Mouse (Mus musculus) heart, embryonic 15.5 days (tissue): Measurements from ENCODE around the gene Btbd19. TPM values are rescaled to one million over a fixed set of nuclear protein-coding genes. Genes with fewer than 3 reads are reported as not detected.

Experiments used
- ATAC-seq: fragments of 200-750 bp; cut with Nextera tagmentation; replicated peaks from 2 replicates; pipeline ENCODE4 v1.8.0; 2017; ENCODE audit warnings: low read depth, moderate TSS enrichment; ENCODE audit not compliant: insufficient number of reproducible peaks, insufficient read depth, low FRiP score
- H3K27ac ChIP-seq: fragments of 300-500 bp; sonication (generic); 2 replicates; pipeline ENCODE4 v1.5.1; 2015; ENCODE audit warnings: mild to moderate bottlenecking, inconsistent platforms
- H3K27me3 ChIP-seq: fragments of 300-500 bp; sonication (generic); 2 replicates; pipeline ENCODE4 v1.6.1; 2015; ENCODE audit warnings: inconsistent platforms
- H3K36me3 ChIP-seq: fragments of 300-500 bp; sonication (generic); 2 replicates; pipeline ENCODE4 v1.6.1; 2015; ENCODE audit warnings: mild to moderate bottlenecking, inconsistent platforms
- H3K4me1 ChIP-seq: fragments of 300-500 bp; sonication (generic); replicated peaks from 2 replicates; pipeline ENCODE4 v1.6.1; 2015; ENCODE audit warnings: inconsistent platforms
- H3K4me2 ChIP-seq: fragments of 300-500 bp; sonication (generic); 2 replicates; pipeline ENCODE4 v1.6.1; 2015; ENCODE audit warnings: inconsistent platforms, mild to moderate bottlenecking, moderate library complexity
- H3K4me3 ChIP-seq: fragments of 300-500 bp; sonication (generic); 2 replicates; pipeline ENCODE4 v1.5.1; 2015; ENCODE audit warnings: mild to moderate bottlenecking, inconsistent platforms
- H3K9ac ChIP-seq: fragments of 300-500 bp; sonication (generic); 2 replicates; pipeline ENCODE4 v1.6.1; 2015; ENCODE audit warnings: mild to moderate bottlenecking, inconsistent platforms
- H3K9me3 ChIP-seq: fragments of 300-500 bp; sonication (generic); replicated peaks from 2 replicates; pipeline ENCODE4 v1.6.1; 2016; ENCODE audit warnings: inconsistent platforms
- WGBS: fragments of 180-500 bp; shearing (Covaris S2); methylation state at CpG from one replicate; pipeline ENCODE4 v1.1.7; 2015; ENCODE audit warnings: mixed read lengths; 5-methylcytosine and 5-hydroxymethylcytosine counted together
- polyA plus RNA-seq: library from polyadenylated mRNA; unstranded; fragments of >200 nt; fragmentation: Nextera tagmentation; extraction: Ambion mirVana; gene quantifications from 2 replicates; pipeline ENCODE4 v1.2.1, GENCODE M21; 2015

Btbd19 gene
- polyA plus RNA-seq, 1 experiment from 2014 or later: 2.3 TPM

DNA sequence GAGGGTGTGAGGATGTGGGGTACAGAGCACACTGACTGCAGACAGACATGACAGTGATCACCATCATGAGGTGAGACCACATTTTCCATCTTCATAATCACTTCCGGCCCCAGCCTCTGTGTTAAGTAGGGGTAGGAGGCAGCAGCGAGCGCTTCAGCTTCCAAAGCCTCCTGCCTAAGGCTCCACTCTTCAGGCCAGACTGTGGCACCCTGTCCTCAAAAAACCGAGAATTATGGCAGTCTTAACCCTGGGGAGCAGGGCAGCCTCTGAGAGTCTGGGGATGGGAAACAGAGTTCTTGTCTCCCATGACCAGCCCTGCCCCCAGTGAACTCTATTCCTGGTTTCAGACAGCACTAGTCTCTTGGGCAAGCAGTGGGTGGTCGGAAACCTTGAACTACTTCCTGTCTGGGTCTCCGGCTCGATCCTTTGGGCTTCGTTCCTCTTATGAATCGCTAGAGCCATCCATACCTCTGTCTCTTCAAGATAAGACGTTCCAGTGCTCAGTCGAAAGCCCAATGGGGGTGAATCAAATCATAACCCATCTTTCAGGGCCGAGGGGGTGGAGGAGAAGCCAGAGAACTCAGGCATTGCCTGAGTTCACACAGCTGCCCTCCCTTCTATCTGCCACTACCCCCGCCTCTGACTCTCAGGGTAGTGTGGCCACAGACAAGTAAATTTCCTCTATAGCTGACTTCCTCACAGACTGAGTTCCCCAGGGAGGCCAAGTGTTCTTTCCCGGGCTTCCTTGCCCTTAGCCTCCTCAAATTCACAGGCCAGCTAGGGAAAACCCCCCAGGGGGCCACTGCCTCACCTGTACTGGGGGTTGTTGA, 792 bp downstream of the Btbd19 start:
- no peak overlapping the region for H3K9ac ChIP-seq
- no peak overlapping the region for H3K4me3 ChIP-seq
- peak overlapping the region; percentile 91 for H3K27ac ChIP-seq
- no peaks in the 10 kb centered on the region; the same call in 1 of the 2 replicates for H3K36me3 ChIP-seq
- no peaks in the 10 kb centered on the region for H3K9me3 ChIP-seq
- peak overlapping the region; percentile 30 for H3K4me2 ChIP-seq
- WGBS: 48% methylated on average over 14 of the region's 14 CpGs
- H3K4me1 ChIP-seq: peaks cover 30% of the 10 kb centered on the region
- no peak for ATAC-seq
- no peaks in the 10 kb centered on the region for H3K27me3 ChIP-seq

DNA sequence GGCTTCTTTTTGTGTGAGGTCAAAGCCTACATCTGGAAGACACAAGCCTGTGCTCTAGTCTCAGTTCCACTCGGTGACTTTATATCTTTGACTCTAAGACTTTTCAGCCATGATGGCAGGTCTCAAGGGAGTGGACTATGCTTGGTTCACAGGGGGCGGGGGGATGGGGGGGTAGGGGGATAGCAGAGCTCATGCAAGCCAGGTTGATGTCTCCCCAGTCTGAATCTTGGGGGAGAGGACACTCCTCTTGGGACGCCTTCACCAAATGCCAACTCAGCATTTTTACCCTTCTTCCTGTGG, 1.4 kb downstream of the Btbd19 start:
- no peaks in the 10 kb centered on the region for H3K27me3 ChIP-seq
- no peaks in the 10 kb centered on the region; the same call in 1 of the 2 replicates for H3K36me3 ChIP-seq
- WGBS: 73% methylated on average over 3 of the region's 3 CpGs
- H3K4me1 ChIP-seq: peaks cover 32% of the 10 kb centered on the region
- H3K27ac ChIP-seq: peak overlapping the region; percentile 91
- no peak overlapping the region for H3K9ac ChIP-seq
- no peak overlapping the region for H3K4me2 ChIP-seq
- ATAC-seq: no peak
- H3K9me3 ChIP-seq: no peaks in the 10 kb centered on the region
- H3K4me3 ChIP-seq: no peak overlapping the region

- H3K4me1 ChIP-seq: peaks cover 32% of the 10 kb centered on the region
- no peak for ATAC-seq
- no peaks in the 10 kb centered on the region; the same call in 1 of the 2 replicates for H3K36me3 ChIP-seq
- H3K4me2 ChIP-seq: no peak overlapping the region
- 63% methylated on average over 7 of the region's 9 CpGs for WGBS
- H3K4me3 ChIP-seq: no peak overlapping the region
- H3K9me3 ChIP-seq: no peaks in the 10 kb centered on the region
- H3K27ac ChIP-seq: no peak overlapping the region
- no peaks in the 10 kb centered on the region for H3K27me3 ChIP-seq
- H3K9ac ChIP-seq: no peak overlapping the region
Observed at GRCm38 (mm10) chr4:117123546-117124217, 1.8 kb downstream of the Btbd19 start.

DNA sequence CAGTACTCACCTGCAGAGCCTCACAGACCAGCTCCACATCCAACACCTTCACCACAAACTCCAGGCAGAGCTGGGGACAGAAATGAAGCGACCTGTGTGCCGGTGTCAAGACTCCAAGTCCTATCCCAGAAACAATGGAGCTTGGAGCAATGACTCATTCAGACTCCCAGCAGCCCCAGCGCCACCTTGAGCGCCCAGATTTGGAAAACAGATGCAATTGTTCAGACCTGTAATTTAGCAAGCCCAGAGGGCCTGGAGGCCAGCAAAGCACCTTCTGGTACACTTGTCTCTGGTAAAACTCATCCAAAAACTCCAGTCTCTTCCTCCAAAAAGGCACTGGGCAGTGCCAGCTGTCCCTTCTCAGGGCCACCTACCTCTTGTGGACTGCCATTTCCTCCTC, 3.3 kb downstream of the Btbd19 start:
- H3K9ac ChIP-seq: no peak overlapping the region
- no peak overlapping the region for H3K27ac ChIP-seq

DNA sequence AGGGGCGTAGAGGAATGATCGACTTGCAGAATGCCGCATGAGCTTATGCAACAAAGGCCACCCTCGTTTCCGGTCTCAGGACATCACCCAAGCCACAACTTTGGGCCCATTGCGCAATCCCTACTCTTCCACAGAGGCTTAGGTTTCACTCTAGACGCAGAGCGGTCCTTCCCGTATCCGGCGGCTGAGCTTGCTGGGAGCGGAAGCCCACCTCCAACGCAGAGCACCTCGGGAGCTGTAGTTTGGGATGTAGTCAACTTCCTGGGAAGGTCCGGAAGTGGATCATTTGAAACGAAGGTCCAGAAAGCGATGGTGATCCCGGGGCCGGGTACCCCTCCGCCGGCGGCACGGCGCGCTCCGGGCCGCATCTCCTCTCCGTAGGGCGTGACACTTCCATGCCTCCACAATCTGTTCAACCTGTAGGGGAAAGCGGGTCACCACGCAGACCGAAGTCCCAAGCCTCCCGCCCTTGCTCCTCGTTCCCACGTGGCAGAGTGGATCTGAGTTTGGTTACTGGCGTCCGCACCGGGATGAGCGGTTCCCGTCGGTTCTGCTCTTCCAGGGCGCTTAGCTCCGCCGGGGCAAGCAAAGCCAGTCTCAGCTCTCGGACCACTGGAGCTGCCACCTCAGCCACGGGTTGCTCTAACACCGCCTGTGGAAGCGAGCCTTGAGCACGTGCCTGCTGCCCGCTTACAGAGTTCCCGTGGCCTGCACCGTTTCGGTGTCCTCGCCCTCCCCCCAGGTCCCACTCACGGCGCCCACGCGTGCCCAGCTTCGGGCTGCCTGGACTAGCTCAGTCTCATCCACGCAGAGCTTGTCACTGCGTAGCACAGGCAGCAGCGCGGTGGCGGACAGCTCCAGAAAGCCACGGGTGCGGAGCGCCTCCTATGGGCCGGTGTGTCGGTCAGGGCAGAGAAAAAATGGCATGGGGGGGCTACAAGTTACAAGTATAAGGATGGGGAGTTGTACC, 4.8 kb downstream of the Btbd19 start:
- H3K27me3 ChIP-seq: no peaks in the 10 kb centered on the region
- peak overlapping the region; percentile 60 for H3K4me3 ChIP-seq
- peak overlapping the region; percentile 55 for H3K9ac ChIP-seq
- peak overlapping the region; percentile 98 for H3K4me2 ChIP-seq
- peaks cover 23% of the 10 kb centered on the region for H3K4me1 ChIP-seq
- under 1% methylated on average over 69 of the region's 69 CpGs for WGBS
- no peaks in the 10 kb centered on the region for H3K36me3 ChIP-seq
- peak overlapping the region; percentile 80 for H3K27ac ChIP-seq
- peak; percentile 91 for ATAC-seq
- no peaks in the 10 kb centered on the region for H3K9me3 ChIP-seq

More for the DNA sequence above, 3.3 kb downstream of the Btbd19 start:
- Histone ChIP-seq H3K9me3 (no peaks in the 10 kb centered on the region), H3K27me3 (no peaks in the 10 kb centered on the region), H3K36me3 (no peaks in the 10 kb centered on the region), H3K4me2 (no peak overlapping the region), H3K4me3 (no peak overlapping the region), H3K4me1 (peaks cover 32% of the 10 kb centered on the region)
- ATAC-seq: no peak
- 67% methylated on average over 4 of the region's 4 CpGs for WGBS

DNA sequence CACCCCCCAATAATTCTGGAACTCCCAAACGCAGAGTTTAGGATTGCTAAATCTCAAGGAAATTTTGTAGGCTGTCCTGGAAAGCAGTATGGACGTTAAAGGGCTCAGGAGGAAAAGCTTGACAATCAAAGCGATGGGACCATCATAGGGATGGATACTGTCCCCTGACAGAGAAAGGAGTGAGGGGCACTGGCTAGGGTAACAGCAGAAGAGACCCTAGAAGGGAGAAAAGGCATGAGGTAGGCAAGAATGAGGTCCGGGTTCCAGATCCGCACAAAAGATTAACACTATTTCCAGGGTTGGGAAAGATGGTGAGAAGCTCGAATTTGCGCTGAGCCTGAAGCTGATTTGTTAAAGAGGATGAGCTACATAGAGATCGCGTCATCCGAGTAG, 5.5 kb downstream of the Btbd19 start:
- no peaks in the 10 kb centered on the region for H3K27me3 ChIP-seq
- ATAC-seq: no peak
- peak overlapping the region; percentile 80 for H3K27ac ChIP-seq
- H3K9ac ChIP-seq: peak overlapping the region; percentile 52
- peak overlapping the region; percentile 60 for H3K4me3 ChIP-seq
- peak overlapping the region; percentile 98 for H3K4me2 ChIP-seq
- no peaks in the 10 kb centered on the region for H3K9me3 ChIP-seq
- 3% methylated on average over 10 of the region's 10 CpGs for WGBS
- no peaks in the 10 kb centered on the region for H3K36me3 ChIP-seq
- peaks cover 16% of the 10 kb centered on the region for H3K4me1 ChIP-seq

DNA sequence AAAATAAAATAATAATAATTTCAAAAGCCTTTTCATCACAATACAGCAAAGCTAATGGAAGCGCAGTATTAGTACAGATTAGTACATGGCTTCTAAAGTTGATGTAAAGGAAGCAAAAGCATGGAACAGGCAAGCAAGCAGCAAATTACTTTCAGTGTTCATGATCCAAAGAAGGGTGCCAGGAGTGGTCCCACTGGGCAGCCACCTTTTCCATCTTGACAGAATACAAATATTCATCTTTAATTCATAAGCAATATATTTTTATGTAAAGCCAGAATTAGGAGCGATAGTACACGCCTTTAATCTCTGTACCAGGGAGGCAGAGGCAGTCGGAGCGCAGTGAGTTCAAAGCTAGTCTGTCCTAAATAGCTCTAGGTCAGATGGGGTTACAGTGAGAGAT, 5.9 kb downstream of the Btbd19 start:
- Histone ChIP-seq H3K36me3 (no peaks in the 10 kb centered on the region), H3K27ac (peak overlapping the region; percentile 80), H3K9ac (peak overlapping the region; percentile 52), H3K4me3 (peak overlapping the region; percentile 60), H3K9me3 (no peaks in the 10 kb centered on the region), H3K27me3 (no peaks in the 10 kb centered on the region), H3K4me1 (peaks cover 12% of the 10 kb centered on the region), H3K4me2 (peak overlapping the region; percentile 98)
- 76% methylated on average over 5 of the region's 5 CpGs for WGBS
- ATAC-seq: no peak

DNA sequence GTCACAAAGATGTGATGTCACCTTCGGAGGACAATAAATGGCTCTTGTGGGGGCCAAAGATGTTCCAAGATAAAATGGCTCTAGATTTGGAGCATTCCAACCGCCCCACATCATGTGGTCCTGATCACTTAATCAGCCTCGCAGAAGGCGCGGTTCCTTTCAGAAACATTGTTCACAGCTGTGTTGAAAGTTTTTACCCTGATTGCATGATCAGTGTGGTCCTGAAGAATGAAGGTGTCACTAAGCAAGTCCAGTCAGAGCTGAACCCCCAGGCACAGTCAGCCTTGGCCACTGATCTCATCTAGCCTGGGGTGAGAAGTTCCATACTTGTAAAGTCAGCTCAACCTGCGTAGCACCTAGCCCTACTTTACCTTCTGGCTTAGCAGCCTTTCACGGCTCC, 7.6 kb downstream of the Btbd19 start:
- ATAC-seq: no peak
- no peak overlapping the region for H3K4me3 ChIP-seq
- peaks cover 8% of the 10 kb centered on the region for H3K4me1 ChIP-seq
- no peak overlapping the region for H3K9ac ChIP-seq
- 88% methylated on average over 7 of the region's 7 CpGs for WGBS
- no peaks in the 10 kb centered on the region for H3K9me3 ChIP-seq
- no peak overlapping the region for H3K4me2 ChIP-seq
- no peaks in the 10 kb centered on the region for H3K36me3 ChIP-seq
- H3K27me3 ChIP-seq: no peaks in the 10 kb centered on the region
- H3K27ac ChIP-seq: no peak overlapping the region

DNA sequence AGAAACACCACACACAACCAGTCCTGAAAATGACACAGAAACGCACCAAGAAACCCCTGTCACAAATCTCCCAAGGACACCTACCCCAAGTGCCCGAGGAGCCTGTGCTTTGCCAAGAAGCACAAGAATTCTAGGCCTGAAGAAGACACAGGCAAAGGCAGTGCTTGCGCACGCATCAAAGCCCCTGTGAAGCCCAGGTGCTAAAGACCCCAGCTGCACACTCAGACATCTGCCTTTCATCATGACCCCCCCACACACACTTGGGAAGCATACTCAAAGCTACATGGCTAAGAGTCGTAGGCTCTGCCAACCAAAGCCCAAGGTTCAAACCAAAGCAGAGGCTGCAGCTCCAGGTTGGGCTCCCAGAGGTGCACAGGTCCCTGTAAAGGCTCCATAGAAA, 9.9 kb downstream of the Btbd19 start:
- Histone ChIP-seq H3K27me3 (no peaks in the 10 kb centered on the region), H3K27ac (no peak overlapping the region), H3K36me3 (no peaks in the 10 kb centered on the region), H3K4me1 (peaks cover 5% of the 10 kb centered on the region), H3K9me3 (no peaks in the 10 kb centered on the region), H3K4me2 (no peak overlapping the region), H3K9ac (no peak overlapping the region), H3K4me3 (no peak overlapping the region)
- 80% methylated on average over 5 of the region's 5 CpGs for WGBS
- no peak for ATAC-seq

GRCm38 (mm10) chr4:117113237-117113636, 12.3 kb downstream of the Btbd19 start:
- Histone ChIP-seq H3K36me3 (no peaks in the 10 kb centered on the region), H3K4me3 (no peak overlapping the region), H3K27me3 (no peaks in the 10 kb centered on the region), H3K9ac (no peak overlapping the region), H3K9me3 (no peaks in the 10 kb centered on the region), H3K27ac (no peak overlapping the region), H3K4me1 (no peaks in the 10 kb centered on the region), H3K4me2 (no peak overlapping the region)
- 85% methylated on average over 1 of the region's 1 CpGs for WGBS
- no peak for ATAC-seq

DNA sequence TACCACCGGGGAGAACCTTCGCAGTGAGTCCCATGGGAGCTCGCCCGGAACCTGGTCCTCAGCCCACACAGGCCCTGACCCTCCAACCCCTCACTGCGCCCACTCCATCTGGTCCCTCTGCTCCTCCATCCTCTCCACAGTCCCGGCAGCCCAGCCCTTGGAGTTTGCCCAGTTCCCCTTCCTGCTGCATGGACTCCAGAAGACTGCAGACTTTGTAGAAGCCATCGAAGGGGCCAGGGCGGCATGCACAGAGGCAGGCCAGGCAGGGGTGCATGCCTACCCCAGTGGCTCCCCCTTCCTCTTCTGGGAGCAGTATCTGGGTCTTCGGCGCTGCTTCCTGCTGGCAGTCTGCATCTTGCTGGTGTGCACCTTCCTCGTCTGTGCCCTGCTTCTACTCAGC, 14.5 kb downstream of the Btbd19 start:
- no peak overlapping the region for H3K4me2 ChIP-seq
- H3K4me1 ChIP-seq: no peaks in the 10 kb centered on the region
- ATAC-seq: no peak
- no peak overlapping the region for H3K27ac ChIP-seq
- H3K9me3 ChIP-seq: no peaks in the 10 kb centered on the region
- H3K9ac ChIP-seq: no peak overlapping the region
- 86% methylated on average over 11 of the region's 11 CpGs for WGBS
- H3K27me3 ChIP-seq: no peaks in the 10 kb centered on the region
- no peak overlapping the region for H3K4me3 ChIP-seq
- H3K36me3 ChIP-seq: no peaks in the 10 kb centered on the region
